Mouse (Mus musculus): ENCODE results near the gene Gja3. TPM values are rescaled to one million over a fixed set of nuclear protein-coding genes. Genes with fewer than 3 reads are reported as not detected.

The Gja3 gene
- polyA plus RNA-seq (2017; shearing (Covaris generic)): not detected

DNA sequence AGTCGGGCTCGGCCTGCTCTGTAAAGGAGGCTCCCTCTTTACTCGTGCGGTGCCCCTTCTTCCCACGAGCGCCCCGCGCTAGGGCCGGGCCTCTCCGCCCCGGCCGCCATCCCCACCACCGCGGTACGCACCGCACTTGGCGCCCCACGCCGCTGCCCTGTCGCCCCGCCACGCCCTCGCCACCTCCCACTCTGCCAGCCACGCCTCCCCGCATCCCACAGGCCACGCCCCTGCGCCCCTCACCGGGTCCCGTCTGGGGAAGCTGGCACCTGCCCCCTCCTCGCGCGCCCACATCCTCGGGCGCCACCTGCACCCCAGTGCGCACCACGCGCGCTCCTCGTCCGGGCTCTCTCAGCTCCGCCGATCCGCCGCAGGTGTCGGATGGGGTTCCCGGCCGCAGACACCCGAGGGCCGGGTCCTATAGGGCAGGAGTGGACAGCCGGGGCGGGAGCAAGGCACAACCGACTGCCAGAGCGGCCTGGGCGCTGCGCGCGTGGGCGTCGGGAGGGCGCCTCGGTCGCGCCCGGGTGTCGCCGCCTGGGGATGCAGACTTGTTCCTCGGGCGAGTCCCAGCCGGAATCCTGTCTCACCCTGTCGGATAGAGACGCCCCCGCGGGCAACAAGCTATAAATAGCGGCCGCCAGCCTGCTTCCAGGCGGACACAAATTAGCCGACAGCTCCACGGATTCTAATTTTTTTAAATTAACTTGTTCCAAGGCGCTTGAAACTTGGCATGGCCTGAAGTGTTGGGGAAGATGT, at the start of gene Gja3:
Gene Gja3 (minus strand): TSS at position 538 of the 759 bp plus-strand sequence.

GRCm38 (mm10) chr14:57104106-57105023, 46.5 kb upstream of the Gja3 start, which contains the start of gene Gjb2:
TSS of gene Gjb2 (minus strand) at chr14:57104702.

Other genes with a start within 250 kb of the Gja3 start
- 61.8 TPM for gene Zmym5, start 246.4 kb downstream of the Gja3 start, polyA plus RNA-seq (2017; shearing (Covaris generic))
- 65.9 TPM for gene Zmym2, start 171.4 kb downstream of the Gja3 start, polyA plus RNA-seq (2017; shearing (Covaris generic))
- gene Gjb2, start 46.6 kb upstream of the Gja3 start, polyA plus RNA-seq (2017; shearing (Covaris generic)): not detected
- not detected for gene Gm4491, start 57.8 kb upstream of the Gja3 start, polyA plus RNA-seq (2017; shearing (Covaris generic))
- not detected for gene Gjb6, start 75.5 kb upstream of the Gja3 start, polyA plus RNA-seq (2017; shearing (Covaris generic))